Mouse (Mus musculus) ovary, postnatal 36 days (tissue): Measurements from ENCODE around the gene Usp34.
"Not testable (repeated sequence)": the region's sequence is repeated elsewhere in the genome, so short reads cannot be mapped to it uniquely, and the experiment has no call there.

ENCODE experiments used
- DNase-seq: peaks from one replicate; pipeline ENCODE4 v3.0.0; 2022; ENCODE audit warnings: low spot score, mixed read lengths

Gene Usp34

DNA sequence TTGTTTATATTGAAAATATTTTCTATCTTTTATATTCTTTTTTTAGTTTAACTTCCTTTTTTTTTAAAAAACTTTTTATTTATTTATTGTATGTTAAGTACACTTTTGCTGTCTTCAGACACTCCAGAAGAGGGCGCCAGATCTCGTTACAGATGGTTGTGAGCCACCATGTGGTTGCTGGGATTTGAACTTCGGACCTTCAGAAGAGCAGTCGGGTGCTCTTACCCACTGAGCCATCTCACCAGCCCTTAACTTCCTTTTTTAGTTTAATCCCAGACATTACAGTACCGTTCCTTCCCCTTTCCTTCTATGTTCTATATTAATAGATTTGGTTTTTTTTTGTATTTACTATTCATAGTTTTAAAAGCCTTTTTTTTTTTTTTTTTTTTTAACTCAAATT, 50.5 kb downstream of the Usp34 start:
- DNase-seq, result not testable (repeated sequence)

DNA sequence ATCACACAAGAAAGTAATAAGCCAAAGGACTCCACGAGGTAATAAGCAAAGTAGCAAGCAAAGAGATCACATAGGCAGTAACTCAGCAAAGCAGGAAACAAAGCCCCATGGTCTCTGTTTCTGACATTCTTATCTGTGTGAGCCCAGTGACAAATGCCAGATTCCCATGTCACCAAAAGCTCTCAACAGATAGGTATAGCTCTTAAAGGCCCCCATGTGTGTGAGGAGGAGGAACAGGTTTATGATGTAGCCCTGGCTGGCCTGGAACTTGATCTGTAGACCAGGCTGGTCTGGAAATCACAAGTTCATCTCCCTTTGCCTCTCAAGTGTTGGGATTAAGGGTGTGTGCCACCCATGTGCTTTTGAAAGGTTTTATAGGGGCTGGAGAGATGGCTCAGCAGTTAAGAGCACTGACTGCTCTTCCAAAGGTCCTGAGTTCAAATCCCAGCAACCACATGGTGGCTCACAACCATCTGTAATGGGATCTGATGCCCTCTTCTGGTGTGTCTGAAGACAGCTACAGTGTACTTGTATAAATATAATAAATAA, 53.1 kb downstream of the Usp34 start:
- DNase-seq, result not testable (repeated sequence)

DNA sequence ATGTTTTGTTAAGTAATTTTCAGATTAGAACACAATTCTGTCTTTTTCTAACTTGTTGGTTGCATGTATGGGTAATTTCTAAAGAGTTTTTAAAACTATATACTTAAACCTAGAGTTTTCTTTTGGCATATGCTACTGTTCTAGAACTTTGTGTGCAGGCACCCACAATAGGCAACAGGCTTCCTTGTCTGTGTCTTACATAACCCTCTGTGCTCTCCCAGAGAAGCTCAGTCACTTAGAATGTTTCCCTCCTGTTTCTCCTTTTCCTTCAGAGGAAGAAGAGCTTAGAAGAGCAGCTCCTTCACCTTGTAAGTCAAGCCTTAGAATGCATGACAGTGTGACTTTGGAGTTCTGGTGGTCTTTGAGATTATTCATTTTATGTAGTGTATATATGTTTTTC, 55.6 kb downstream of the Usp34 start:
- DNase-seq, result no peak

DNA sequence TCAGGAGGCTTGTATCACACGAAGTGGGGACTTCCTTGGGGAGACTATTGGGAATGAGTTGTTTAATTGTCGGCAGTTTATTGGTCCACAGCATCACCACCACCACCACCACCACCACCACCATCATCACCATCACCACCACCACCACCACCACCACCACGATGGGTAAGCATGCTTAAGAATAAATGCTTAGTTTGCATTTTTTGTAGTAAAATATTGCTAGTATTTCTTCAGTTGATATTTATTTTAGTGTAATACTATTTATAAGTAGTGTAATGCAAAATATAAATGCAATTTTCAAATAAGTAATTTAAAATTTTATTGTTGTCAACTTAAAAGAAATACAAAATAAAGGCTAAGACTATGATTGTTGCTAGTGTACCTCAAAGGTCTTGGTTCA, 57.7 kb downstream of the Usp34 start:
- no peak for DNase-seq

DNA sequence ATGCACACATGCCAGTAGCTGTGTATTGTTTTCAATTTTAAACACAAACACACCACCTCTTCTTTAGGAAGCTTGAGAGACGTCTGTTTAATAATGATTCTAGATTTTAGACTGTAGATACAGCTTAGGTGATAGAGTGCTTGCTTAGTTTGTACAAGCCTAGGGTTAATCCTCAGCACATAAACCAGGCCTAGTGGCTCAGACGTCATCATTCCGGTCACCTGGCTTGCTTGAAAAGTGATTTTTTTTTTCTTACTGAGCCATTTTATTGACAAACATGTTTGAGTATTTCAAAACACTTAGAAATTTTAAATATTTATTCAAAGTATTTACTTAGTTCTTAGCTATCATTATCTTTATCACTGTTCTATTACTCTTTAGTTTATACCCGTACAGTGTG, 65.3 kb downstream of the Usp34 start:
- DNase-seq, result no peak

DNA sequence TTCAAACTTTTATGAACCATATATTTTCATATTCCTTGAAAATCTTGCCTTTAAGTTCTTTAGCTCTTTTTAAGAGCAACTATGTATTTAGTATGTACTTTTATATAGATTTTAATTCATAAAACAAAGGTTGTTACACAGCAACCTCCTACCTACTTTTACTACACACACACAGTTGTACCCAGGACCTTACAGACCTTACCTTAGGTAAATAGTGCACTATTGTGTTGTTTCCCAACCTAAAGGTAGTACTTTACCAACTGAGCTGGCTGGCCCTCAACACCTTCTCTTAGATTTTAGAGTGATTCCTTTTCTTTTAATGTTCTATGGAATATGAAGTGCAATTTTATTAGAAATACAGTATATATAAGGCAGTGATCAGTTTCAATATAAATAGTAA, 65.8 kb downstream of the Usp34 start:
- DNase-seq, result no peak

DNA sequence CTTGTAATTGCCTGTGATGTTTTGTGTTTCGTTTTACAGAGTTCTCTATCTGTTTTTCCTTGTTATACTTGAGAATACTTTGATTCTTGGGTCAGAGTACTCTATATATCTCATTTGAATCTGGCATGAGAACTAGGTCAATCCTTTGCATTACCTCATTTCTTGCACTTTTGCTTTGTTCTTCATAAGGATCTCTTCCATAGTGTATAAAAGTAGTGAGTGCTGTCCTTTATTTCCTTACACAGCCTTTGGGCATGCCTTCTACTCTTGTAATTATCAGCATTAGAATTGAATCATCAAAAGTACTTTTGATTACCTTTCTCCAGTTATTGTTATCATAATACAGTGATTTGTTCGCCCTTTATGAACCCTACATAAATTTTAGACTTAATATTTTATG, 73.4 kb downstream of the Usp34 start:
- no peak for DNase-seq

DNA sequence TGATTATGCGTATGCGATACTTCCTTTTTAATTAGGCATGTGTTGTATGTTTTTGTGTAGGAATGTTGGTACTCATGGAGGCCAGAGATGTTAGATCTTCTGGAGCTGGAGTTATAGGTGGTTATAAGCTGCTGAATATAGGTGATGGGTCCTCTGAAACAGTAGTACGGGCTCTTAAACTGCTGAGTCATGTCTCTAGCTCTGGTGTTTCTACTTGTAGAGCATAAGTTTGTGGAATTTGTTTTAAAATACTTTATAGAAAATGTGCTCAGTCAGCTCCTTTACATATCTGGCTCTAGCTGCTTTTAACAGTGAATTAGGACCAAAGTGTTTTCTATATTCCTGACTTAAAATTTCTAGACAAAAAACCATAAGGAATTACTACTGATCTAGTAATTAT, 73.9 kb downstream of the Usp34 start:
- no peak for DNase-seq

DNA sequence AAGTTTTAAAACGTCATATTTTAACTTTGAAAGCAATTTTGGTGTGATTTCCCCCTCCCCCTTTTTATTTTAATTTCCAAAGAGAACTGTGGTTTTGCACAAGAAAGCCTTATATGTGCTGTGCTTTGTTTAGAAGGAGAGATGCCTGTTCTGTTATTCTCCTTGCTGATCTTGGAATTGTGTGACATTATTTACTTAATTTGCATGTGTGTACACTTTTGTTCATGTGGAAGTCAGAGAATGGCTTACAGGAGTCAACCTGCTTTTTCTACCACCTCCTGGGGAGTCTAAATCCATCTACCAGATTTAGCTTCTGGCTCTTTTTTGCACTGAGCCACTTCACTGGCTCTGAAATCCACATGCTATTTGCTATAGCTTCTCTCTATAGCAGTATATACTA, 76.1 kb downstream of the Usp34 start:
- no peak for DNase-seq

DNA sequence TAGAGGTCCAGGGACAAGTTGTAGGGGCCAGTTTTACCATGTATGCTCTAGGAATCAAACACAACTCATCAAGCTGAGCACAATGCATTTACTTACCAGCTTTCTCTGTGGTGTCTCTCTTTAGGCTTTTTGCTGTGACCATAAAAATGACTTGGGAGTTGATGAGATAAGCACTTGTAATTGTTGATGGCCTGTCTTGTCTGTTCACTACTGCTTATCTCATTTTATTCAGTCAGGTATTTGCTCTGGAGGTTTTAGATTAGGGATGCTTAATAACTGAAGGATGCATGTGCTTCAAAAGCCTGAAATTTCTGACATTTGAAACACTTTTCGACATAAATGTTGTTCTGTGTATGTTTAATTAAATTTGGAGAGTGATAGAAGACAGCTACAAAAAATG, 83.0 kb downstream of the Usp34 start:
- no peak for DNase-seq

DNA sequence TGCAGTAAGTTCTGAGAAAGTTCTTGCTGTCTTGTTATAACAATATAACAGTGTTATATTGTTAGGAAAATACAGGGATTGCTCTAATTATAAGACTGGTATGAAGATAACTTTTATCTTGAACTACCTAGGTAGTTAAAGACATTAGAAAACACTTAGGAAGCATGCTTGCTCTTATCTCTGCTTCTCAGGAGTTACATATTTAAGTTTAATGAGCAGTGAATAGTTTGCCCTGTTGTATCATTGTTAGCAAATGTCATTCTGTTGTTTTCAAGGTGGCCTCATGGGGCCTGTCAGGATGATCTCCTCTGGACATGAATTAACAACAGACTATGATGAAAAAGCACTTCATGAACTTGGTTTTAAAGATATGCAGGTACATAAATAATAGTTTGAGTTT, 85.9 kb downstream of the Usp34 start:
- no peak for DNase-seq

DNA sequence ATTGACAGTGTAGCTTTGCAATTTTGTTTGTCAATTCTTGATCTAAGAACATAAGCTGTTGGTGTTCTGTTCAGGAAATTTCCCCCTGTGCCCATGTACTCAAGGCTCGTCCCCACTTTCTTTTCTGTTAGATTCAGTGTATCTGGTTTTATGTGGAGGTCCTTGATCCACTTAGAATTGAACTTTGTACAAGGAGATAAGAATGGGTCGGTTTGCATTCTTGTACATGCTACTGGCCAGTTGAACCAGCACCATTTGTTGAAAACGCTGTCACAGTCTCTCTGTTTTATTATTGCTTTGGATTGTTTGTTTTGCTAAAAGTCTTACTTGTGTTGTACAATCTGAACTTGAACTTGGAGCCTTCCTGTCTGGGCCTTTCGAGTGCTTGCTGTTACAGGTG, 89.9 kb downstream of the Usp34 start:
- no peak for DNase-seq

DNA sequence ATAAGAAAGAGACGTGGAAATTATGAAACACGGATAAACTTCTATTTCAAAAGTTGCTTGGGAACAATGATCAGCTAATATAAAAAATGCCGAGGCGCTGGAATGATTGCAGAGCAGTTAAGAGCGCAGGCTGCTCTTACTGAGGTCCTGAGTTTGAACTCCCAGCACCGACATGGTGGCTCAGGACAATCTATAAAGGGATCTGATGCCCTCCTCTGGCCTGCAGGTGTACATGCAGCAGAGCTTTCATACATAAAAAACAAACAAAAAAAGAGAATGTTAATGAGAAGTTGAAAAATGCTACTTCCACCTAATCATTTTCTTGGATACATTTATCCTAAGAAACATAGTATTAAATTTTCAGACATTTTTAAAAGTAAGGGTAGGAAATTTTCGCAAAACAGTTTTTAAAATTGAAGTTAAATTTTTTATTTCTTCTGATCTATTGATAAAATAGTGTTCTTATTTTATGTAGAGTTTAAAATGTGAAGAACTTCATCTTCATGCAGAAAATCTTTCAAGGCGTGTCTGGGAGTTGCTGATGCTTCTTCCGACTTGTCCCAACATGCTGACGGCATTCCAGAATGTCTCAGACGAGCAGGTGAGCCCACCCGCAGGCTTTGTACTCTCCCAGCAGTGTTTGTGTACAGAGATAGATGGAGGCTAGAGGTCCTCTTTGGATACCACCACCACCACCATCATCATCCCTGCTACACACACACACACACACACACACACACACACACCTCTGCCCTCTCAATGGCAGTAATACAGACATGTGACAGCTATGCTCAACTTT, 94.5 kb downstream of the Usp34 start:
- no peak for DNase-seq

DNA sequence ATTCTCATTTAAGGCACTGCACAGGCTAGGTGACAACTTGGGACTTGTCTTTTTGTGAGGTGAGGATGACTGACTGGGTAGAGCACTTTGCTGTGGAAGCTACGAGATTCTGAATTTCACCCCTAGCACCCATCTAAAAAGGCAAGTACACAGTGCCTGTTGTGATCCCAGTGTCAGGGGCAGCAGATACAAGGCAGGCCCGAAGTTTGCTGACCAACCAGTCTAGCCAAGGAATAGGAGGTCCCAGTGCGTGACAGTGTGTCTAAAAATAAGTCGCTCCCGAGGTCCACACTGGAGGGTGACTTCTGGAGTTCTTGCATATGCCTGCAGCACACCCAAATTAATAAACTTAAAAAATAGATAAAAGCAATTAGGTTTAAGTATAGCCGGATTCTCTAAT, 121.6 kb downstream of the Usp34 start:
- no peak for DNase-seq

DNA sequence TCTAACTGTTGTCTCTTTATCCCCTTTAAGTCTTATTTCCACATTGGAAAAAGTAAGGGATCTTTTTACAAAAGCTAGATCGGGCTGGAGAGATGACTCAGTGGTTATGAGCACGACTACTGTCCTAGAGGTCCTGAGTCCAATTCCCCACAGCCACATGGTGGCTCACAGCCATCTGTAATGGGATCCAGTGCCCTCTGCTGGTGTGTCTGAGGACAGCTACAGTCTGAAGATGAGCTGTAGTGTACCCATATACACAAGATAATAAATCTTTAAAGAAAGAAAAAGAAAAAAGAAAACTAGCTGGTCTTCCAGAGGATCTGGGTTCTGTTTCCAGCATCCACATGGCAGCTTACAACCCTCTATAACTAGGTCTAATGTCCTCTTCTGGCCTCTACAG, 123.3 kb downstream of the Usp34 start:
- no peak for DNase-seq

DNA sequence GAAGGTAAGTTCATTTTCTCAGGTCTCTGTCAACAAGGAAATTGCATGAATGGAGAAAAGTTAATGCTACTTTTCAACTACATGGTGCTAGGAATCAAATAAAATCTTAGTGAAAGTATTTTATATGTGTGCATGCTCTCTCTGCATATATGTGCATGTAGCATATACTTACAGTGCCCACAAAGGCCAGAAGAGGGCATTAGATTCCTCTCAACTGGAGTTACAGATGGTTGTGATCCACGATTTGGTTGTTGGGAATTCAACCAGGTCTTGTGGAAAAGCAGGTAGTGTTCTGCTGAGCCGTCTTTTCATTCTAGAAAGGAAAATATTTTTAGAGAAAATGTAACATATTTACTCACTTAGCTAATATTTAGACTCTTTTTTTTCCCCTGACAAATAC, 129.4 kb downstream of the Usp34 start:
- DNase-seq, result no peak

DNA sequence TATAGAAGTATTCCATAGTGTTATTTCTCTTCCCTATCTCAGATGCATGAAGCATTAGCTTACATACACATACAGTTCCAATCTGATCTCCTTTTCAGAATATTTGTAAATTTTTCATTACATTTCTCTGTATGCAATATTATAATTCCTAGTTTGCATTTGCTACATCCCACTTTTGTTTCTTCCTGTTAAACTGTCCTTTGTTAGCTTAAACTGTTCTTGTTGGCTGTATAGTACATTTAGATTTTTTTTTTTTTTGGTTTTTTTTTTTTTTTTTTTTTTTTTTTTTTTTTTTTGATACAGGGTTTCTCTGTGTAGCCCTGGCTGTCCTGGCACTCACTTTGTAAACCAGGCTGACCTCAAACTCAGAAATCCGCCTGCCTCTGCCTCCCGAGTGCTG, 159.2 kb downstream of the Usp34 start:
- DNase-seq, result not testable (repeated sequence)

DNA sequence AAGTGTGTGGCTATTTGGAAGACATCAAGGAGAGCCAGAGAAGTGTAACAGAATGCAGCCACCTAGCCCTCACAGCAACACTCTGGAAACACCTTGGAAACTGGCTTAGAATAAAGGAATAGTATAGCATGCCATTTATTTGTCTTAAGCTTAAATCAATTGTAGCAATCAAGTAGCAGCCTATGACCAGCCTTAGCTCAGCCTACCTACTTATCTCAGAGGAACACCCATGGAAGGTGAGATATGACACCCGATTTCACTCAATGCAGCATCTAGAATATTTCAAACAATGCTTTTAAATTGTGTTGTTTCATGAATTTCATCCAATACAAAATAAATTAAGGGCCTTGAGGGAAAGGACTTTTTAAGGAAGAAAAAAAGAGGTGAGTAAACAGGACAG, 183.3 kb downstream of the Usp34 start:
- no peak for DNase-seq

DNA sequence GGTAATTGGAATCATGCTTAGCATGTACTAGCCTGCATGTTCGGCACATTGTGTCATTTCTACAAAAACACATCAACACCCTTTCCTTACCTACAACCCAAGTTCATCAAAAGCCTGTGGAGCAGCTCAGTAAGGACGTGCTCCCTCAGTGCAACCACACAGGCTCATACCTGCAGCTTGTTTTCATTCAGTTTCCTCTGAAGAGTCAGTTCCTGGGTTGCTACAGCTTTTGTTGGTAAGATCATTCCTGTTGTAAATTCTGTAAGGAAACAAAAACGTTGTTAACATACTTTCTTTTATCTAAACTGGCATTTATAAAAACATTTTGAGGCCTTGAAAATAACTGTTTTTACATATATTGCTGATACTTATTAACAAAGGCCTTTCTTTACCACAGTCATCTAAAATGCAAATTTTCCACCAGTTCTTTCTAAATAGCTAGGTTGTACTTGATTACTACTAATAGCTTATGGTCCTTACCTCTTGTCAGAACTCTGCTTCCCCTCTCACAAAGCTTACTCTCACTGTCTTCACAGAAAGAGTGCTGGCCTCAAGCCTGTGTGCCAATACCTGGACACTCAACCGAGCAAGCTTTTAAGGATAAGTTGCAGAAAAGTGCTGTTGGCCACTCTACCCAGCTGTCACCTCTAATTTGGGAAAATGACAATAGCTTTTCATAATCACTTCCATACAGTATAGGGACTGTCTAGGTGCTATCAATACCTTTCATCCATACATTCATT, 185.5 kb downstream of the Usp34 start:
- no peak for DNase-seq

DNA sequence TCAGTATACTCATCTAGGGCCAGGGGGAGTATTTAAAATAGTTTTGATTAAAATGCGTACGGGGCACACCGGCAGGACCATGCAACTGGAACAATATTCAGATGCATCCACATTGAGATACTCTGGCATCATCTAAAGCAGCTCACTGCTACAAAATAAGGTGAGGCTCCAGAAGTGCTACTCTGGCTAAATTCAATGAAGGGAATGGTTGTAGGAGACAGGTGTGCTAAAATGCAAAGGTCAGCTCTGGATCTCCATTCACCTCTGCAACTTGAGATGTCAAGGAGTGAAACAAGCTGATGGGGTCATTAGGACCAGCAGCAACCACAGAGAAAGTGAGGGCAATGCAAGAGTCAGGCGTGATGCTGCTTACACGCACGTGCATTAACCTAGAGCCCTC, 188.5 kb downstream of the Usp34 start:
- no peak for DNase-seq

DNA sequence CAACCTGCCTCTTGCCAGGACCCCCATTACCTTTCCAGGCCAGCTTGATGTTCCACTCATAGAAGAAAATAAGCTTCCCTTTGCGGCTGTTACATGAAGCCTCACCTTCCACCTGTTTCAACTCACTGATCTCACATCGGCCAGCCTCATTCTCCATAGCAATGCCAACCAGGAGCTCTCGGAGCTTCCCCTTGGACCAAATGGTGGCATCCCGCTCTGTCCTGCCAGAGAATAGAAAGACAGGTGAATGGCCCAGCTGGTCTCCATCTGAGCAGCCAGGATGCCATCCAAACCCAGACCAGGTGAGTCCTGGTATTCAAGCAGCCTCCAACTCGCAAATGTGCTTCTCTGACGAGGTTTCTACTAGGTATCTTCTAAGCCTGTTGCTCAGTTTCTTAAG, 190.0 kb downstream of the Usp34 start:
- no peak for DNase-seq

DNA sequence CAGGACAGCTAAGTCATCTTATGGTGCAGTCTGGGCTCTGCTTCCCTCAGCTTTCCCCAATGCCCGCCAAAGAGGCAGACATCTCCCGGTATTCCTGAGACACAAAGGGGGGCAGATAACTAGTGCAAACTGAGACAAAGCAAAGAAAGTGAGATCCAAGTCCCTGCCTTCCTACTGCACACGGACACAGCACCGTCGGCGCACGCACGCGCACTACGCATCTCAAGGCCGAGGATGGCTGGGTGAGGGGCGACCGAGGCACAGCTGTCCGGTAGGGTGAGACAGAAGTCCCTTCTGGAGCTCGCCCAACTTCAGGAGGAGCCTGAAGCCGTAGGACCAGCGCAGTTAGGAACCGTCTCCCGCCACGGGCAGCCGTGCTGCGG, 190.6 kb downstream of the Usp34 start:
- DNase-seq, result peak; percentile 73

DNA sequence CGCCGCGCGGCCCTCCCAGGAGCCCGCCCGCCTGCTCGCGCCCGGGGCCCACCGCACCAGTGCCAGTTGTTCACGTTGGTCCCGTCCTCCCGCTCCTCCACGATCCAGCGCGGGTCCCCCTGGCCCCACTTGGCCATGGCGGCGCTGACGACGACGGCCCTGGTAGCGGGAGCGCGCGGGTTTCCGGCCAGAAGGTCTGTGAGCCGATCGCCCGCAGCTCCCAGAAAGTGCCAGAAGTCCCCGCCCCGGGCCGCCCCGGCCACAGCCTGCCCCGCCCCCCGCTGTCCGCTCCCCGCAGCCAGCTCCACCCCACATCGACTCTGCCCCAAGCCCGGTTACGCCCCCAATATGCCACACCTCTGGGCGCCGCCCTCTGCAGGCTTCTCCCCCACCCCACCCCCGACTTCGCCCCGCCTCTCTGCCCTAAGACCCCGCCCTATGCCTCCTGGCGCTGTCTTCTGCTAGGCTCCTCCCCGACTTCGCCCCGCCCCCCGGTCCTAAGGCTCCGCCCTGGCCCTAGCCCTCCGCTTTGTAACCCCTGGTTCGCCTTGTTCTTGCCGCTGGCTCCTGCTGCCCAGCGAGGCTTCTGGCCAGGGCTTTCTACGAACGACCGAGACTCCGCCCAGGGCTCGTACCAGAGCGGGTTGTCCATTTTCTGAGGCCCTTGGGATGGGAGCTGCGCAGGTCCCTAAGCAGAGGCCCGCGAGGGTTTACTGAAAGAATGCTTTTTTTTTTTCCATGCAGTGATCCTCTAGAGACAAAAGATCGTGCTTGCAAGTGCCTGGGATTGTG, 191.2 kb downstream of the Usp34 start, which contains the start of gene Ahsa2:
Gene Ahsa2, minus strand, starts transcription at position 313 of the 792 bp plus-strand sequence.
- peak; percentile 98 for DNase-seq
